Mouse (Mus musculus): Measurements from ENCODE around the gene Pip5k1a.
"Not testable (repeated sequence)": the region's sequence is repeated elsewhere in the genome, so short reads cannot be mapped to it uniquely, and the experiment has no call there.

Gene Pip5k1a

DNA sequence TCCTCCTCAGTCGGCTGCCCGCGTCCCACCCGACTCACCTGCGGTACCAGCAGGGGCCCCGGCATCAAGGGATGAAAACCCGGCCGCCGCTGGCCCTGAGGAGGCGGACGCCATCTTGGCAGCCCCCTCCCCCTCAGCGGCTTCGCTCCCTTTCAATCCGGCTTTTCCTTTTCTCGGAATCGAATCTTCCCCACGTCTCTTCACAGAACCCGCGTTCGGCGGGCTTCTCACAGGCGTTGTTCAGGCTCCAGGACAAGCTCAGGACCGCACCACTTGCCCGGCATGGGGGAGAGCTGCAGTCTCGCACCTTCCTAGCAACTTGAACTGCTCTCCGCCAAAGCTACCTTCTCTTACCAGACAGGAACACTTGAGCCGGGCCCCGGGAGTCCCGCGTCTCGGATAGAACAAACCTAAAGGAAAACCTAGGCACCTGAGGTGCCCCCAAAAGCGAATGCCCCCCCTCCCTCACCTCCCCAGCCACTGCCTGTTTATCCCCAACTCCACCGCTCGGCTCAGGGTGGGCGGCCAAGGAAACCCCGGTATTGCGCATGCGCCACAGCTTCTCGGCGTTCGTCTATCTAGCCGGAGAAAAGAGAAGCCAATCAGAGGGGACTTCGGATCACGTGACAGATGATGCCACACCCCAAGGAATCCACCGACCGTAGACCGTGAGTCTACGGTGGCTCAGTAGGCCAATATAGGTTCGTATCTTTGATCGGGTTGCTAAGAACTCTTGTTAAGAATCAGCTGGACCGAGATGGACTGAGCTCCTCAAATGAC is at the start of gene Pip5k1a:
TSS of gene Pip5k1a (minus strand) at position 593 of the 780 bp plus-strand sequence.
- DNase-seq, result peak; percentile 97

DNA sequence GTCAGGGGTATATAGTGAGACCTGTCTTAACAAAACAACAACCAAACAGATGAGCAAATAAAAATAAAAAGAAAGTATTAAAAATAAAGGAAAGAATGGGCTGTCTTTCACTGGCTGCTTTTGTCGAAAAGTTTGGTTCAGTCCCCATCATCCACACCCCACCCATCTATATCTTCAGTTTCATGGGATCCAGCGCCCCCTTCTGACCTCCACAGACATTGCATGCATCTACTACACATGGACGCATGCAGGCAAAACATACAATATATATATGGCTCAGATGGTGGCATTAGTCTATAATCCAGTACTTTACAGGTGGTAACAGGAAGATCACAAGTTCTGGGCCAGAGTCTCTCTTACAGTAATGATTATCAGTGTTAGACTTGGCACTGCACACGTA is 47.1 kb upstream of the Pip5k1a start:
- DNase-seq, result peak; percentile 67

DNA sequence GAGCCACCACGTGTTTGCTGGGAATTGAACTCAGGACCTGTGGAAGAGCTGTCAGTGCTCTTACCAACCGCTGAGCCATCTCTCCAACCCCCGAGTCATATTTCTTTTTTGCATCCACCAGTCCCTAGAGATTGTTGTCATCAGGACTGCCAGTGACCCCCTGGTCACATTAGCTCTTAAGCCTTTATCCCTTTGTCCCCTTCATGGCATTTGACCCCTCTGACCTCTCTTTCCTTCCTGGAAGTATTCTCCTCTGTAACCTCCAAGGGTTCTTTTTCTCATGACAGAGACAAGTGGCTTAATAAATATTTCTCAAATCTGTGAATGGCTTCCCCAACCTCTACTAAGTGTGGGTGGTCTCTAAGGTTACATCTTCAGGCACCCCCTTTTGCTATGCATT is 41.2 kb upstream of the Pip5k1a start:
- DNase-seq, result no peak

DNA sequence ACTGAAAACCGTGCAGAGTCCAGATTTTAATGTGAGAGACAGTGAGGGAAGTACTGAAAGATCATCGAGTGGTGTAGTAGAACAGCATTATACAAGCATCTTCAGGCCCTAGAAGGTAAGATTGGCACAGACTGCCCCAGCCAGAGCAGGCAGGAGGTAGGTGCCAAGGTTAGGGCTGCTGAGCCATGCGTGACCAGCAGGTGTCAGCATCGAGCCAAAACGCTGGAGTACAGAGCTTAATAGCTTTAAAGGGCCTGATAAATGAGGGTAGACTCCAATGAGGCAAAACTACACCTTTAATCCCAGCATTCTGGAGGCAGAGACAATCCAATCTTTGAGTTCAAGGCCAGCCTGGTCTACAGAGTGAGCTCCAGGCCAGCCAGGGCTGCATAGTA is 35.9 kb upstream of the Pip5k1a start:
- peak; percentile 94 for DNase-seq

DNA sequence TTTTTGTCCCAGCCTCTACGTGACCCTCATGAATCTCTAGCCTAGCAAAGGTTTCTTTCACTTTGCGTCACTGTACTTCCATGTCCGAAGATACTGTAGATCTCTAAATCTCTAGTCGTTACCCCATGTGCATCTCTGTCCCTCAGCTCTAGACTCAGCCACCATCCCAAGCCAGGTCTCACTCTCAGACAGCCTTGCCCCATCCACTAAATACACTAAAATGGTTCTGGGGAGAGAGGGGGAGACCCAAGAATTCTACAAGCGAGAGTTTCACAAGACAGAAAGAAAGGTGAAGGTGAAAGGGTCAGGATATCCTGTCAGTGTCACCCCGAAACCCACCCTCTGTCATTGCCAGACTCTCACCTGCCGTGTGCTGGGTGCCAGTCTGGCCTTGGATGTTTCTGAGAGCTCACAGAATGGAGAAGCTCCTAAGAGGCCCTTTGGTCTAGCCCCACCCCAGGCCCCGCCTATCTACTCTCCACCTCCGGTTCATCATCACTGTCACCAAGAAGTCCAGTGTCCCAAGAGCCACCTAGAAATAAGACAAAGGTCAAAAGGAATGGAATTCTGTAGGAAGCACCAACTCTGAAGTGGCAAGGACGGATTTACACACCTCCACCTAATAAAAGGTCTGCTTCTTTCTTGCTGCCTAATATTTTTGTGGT is 35.4 kb upstream of the Pip5k1a start, which contains the start of gene Tnfaip8l2:
TSS of gene Tnfaip8l2 (minus strand) at position 409 of the 665 bp plus-strand sequence.
- DNase-seq, result no peak

DNA sequence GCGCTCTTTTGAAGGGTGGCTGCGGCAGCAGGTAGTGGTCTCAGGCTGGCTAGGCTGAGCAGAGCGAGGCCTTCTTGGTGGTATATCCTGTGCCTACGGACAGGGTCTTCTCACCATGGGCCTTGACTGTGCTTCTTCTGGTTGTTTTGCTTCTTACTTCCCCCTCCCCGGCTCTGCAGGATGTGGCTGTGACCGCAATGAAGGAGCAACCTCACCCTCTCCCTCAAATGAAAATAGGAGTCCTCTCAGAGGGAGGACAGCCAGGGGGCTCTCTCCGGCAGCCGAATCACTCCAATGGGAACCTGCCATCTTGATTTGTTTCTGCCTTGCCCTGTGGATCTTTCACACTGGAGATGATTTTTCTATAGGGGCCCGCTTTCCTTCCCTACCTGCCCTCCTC is 34.7 kb upstream of the Pip5k1a start:
- DNase-seq, result no peak

DNA sequence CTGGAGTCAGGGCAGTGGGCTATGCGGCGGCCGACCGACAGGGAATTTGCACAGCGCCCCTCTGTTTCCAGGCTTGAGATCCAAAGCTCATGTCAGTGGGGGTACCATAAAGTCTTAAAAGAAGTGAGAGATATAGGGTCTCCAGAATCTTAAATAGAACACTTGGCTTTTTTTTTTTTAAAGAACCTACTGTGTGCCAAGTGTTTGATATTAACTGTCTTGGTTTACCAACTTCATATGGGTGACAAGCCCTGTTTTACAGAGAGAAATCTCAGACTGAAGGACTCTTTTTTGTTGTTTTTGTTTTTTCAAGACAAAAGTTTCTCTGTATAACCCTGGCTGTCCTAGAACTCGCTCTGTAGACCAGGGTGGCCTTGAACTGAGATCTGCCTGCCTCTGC is 34.1 kb upstream of the Pip5k1a start:
- DNase-seq, result no peak

DNA sequence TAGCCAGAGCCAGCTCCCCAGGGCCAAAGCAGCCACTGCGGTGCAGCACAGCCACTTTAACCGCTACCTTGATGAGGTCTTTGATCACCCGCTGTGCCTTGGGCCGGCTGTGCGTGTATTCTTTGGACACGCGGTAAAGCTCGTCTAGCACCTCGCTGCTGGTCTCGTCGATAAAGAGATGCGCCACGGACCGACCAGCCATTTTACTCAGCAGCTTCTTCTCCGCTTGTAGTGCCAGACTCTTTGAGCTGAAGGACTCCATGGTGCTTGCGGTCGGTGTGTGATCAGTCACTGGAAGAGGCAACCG is 33.5 kb upstream of the Pip5k1a start:
- no peak for DNase-seq

DNA sequence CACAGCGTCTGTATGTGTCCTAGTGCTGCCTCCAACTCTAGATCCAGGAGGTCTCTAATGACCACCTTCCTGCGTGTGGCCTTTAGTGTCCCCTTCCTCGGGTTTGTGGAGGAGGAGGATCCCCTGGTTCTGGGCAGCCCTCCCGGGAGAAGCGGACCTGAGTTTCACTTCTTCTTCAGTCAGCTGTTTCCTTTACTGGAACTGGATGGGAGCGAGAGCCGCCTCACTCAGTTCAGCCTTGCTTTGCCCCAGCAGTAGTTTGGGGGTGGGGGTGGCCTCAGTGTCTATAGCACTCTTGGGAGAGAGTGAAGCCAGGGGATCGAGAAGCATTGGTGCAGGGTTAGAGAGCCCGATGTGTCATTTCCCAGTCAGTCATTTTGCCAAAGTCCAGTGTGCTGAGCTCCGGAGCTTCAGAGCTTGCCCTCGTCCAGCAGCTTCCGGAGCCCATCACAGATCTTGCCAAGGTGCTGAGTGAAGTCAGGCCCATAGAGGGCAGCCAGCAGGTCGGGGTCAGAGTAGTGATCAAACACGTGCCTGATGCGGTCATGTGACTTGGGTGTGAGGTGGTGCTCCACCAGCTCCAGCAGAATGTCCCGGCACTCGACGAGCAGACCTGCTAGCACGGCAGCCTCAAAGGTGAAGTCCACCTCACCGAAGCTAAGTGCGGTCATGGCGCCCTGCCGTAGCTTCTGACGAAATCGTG is 33.0 kb upstream of the Pip5k1a start:
- no peak for DNase-seq

DNA sequence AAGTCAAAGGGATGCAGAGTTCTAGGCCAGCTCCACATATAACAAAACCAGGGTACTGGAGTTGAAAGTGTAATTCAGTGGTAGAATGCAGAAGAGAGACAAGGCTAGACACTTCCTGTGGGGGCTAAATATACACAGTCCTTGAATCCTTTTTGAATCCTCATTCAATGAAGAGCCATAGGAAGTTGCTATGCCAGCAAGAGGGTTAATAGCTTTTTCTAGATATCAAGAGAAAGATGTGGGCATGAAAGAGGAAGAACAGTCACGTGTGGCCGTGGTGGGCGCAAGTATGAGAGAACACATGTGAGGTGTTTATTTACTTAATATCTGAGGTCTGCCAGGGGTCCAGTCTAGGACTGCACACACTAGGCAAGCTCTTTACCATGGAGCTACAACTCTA is 29.6 kb upstream of the Pip5k1a start:
- DNase-seq, result no peak

DNA sequence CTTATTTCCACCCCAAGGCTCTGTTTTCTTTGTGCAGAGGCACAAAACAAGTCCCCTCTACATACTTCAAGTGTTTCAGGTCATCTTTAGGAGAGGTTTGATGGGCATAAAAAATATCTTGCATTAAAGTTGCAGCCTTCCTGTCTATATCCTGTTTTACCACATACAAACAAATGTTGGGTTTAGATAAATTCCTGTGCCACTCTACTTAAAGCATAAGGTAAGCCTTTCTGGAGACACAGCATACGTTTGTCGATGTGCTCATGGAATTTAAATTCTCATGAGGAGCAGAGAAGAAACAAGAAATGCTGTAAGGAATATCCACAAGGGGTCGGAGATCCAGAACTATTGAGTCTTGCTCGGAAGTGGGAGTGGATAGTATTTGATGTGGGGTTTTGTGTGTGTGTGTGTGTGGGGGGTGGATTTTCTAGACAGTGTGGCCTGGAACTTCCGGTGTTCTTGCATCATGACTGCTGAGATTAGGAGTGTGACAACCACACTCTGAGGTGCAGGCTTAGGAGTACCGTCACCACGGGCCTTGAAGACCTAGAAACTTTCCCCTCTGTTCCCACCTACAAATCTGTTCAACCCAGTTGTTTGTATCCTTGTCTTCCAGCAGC is 28.8 kb upstream of the Pip5k1a start:
- DNase-seq, result no peak

DNA sequence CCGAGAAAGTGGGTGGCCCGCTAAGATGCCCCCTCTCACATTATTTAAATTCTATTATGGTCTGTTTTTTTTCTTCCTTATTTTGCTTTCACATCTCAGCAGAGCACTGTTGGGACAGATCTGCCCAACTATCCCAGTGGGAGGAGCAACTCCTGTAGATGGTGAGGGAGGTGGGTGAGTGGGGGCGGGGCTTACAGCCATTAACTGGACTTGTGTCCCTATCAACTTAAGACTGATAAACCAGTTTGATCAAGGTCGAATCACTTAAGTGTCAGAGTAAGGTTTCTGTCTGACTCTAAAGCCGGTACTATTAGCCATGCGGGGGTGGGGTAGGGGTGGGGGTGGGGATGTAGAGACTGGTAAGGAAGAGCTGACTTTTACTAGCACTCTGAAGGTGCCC is 28.3 kb upstream of the Pip5k1a start:
- peak; percentile 71 for DNase-seq

DNA sequence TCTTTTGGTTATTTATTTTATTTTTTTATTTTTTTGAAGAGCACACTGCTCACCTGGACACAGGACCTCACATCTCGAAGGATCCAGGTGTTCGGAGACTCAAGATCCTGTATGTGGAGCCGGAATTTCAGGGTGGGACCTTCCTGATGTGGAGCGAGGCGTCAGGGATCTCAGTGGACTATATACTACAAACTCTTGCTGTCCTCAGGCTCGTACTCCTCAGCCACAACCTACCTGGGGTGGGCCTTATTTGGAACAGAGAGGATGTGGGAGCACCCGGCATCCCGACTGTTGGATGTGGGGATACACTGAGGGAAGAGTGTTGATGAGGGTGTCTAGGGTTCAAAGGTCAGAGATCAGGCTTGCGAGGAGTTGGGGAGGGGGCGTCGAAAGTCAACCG is 27.4 kb upstream of the Pip5k1a start:
- DNase-seq, result not testable (repeated sequence)

DNA sequence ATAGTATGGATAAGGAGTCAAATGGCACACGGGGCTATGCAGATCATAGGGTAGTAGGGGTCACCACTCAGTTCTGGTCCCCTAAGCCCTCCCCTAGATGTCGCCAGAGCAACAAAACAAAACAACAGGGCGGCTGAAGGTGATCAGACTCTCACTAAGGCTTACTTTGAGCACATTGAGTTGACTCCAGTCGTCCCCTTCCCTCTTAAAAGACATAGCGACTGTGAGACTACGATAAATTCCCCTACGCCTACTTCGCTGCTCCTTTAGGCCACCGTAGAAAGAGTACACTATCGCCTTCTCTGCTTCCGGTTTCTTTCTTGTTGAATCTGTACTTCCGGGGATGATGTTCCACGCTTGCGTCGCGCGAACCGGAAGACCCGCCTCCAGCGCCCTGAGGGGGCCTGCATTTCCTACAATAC is 27.0 kb upstream of the Pip5k1a start, which contains the start of the genes Scnm1 and Lysmd1:
TSS of gene Scnm1 (minus strand) at position 332 of the 422 bp plus-strand sequence.
TSS of gene Lysmd1 (plus strand) at position 409 of the 422 bp plus-strand sequence.
- DNase-seq, result peak; percentile 97

DNA sequence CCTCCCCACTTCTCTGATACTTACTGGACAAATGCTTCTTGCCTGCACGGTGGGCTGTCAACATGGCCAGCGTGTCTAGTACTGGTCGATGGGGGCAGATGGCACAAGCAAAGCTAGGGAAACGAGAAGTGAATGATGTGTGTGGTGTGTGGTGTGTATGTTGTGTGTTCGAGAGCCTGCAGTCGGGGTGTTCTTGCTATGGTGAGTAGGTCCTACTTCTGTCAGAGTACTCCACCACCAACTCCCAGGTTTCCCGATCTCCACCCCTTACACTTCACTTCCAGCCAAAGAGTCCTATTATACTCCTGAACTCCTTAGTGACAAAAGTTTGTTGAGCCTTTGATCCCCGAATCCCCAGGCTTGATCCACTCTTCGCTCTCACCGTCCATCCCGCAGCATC is 26.4 kb upstream of the Pip5k1a start:
- no peak for DNase-seq

DNA sequence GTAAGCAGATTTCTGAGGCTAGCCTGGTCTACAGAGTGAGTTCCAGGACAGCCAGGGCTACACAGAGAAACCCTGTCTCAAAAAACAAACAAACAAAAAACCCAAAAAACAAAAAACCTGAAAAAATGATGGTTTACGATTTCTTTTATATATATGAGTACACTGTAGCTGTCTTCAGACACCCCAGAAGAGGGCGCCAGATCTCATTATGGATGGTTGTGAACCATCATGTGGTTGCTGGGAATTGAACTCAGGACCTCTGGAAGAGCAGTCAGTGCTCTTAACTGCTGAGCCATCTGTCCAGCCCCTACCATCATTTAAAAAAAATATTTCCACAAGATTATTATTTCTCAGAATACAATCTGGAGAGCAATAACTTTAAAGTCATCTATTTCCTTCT is 25.7 kb upstream of the Pip5k1a start:
- peak; percentile 37 for DNase-seq

DNA sequence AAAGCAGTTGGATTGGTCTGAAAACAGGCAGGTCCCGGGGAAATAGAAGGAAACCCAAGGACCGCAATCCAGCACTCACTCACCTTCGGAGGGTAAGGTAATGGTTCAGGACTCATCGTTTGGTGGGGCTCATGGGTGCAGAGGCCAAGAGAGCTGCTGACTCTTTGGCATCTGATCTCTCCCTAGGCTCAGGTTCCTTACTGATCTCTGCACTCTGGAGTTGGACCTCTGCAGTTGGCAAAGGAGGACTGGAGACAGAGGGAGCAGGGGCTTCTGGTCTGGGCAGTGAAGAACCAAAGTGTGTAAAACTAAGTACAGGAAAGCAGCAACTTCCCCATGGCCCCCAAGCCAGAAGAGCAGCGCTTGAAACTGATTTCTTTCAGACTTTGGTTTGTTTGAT is 23.4 kb upstream of the Pip5k1a start:
- no peak for DNase-seq

DNA sequence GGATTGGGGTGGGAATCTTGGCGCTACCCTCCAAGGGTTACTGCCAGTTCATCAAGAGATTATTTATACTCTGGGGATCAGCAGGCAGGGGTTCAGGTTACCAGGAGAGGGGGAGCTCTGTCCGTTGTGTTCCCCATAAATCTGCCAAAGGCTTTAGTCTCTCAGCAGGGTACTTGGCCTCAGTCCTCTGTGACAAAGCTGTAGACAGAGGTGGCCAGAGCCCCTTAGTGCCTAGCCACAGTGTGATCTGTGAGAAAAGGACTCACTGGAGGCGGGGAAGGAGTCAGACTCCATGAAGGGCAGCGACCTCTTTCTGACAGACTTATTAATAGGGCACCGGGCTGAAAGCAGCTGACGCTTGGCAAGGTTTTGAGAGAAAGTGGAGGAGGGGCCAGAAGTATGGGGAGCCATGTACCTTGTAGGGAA is 22.5 kb upstream of the Pip5k1a start:
- DNase-seq, result peak; percentile 75

DNA sequence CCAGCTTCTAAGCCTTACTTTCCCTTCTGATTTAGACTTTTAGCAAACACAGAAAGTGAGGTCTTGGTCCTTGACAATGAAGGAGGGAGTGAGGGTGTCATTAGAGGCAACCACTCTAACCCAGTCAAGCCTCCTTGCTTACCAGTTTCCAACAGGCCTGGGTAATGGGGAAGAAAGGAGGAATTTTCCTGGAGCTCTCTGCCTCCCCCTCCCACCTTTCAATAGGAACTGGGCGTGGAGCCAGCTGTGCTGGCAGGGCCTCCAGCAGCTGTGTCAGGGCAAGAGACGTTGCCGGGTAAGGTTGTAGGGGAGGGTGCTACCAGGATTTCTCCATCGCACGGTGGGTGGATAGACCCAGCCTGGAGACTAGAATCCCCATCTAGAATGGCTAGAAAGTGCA is 18.2 kb upstream of the Pip5k1a start:
- DNase-seq, result no peak

DNA sequence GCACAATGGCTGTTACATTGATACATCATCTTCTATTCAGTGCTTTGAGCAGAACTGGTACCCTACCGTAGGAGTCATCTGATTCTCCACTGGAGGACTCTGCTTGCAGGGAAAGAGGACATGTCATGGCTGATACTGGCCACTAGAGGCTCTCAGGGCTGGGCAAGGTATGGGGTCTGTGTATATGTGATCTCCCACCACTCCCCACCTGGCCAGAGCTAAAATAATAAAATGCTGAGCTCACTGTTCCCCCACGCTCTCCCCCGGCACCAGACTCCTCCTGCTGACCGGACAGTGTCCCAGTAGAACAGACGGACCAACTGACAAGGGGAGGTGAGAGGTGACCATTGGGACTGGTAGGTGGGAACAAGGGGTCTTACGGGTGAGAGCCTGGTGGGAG is 17.5 kb upstream of the Pip5k1a start, which contains the start of gene Tmod4:
TSS of gene Tmod4 (plus strand) at position 231 of the 400 bp plus-strand sequence.
- no peak for DNase-seq

DNA sequence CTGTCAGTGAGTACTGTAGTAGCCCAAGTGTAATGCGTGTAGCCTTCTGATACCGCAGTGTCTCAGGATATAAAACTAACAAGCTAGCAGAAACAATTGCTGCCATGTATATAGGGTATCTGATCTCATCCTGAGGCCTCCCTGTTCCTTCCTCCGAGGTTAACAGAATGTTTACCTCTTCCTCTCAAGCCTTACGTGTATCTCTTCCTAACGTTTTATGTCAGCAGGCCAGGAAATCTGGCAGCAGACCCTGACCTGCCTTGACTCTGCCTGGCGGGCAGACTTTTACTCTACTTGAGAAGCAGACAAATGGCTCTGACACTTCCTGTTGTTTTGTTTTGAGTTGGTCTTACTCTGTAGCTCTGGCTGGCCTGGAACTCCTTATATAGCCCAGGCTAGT is 14.8 kb upstream of the Pip5k1a start:
- no peak for DNase-seq

DNA sequence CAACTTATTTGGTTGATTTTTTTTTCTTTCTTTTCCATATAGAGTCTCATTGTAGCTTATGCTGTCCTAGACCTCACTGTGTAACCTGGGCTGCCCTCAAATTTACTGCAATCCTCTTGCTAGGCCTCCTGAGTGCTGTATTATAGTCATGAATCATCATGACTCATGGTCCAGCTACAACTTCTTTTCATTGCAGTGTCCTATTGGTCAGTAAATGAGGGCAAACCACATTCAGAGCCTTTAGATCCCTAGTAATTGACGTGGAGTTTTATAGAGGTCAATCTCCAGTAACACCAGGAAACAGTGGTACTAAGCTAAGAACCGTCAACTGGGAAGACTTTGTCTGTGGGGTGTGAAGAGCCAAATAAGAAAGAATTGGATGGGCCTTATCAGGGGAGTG is 11.0 kb upstream of the Pip5k1a start:
- DNase-seq, result no peak

DNA sequence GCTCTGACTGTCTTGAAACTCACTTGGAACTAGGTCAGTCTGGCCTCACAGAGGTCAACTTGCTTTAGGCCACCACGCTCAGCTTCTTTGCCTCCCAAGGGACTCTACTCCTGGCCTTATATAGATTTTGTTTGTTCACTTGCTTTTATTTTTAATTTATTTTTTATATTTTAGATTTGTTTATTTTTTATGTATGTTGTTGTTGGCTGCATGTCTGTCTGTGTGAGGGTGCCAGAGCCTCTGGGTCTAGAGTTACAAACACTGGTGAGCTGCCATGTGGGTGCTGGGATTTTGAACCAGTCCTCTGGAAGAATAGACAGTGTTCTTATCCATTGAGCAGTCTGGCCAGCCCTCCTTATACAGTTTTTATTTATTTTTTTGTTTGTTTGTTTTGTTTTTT is 6.0 kb upstream of the Pip5k1a start:
- DNase-seq, result no peak
